22 mouse cellular contexts compared by ENCODE assay signal in genomic region chr5:39049141-39049540, GRCm38 (mm10).
"Had no signal": no experiment of that assay in that cellular context is flagged by ENCODE, and none has a peak within 500 bp of the region (broad histone marks: within the 10 kb centered on the region; RNA-seq: fewer than 3 reads in every experiment).

No protein-coding gene starts in this region.

- DNase-seq: heart, postnatal 10 days; heart, postnatal 14 days; heart, postnatal 36 days; heart, postnatal 4 days; kidney, adult 11 months; kidney, adult 18-20 months; kidney, adult 2 months; kidney, adult 8-10 months; kidney, adult 9 months; kidney, postnatal 10 days; kidney, postnatal 14 days; kidney, postnatal 25 days; kidney, postnatal 36 days; kidney, postnatal 4 days; layer of hippocampus, adult 9-11 months; layer of hippocampus, postnatal 36 days had no signal

- ATAC-seq: hindbrain, embryonic 16.5 days; hindbrain, postnatal 0 days; inflammation-experienced regulatory T-cells, adult 6 months; intestine, embryonic 15.5 days; intestine, embryonic 16.5 days; intestine, postnatal 0 days had no signal
